Mouse (Mus musculus) embryonic facial prominence, embryonic 13.5 days (tissue): ENCODE data around the gene Pkn2. TPM values are rescaled to one million over a fixed set of nuclear protein-coding genes. Genes with fewer than 3 reads are reported as not detected.
A peak's percentile ranks its signal among the peaks of the same experiment; 100 is the strongest.

Experiments
- ATAC-seq: fragments of 200-750 bp; cut with Nextera tagmentation; 2 replicates; pipeline ENCODE4 v1.8.0; 2017; ENCODE audit warnings: low read depth; ENCODE audit not compliant: insufficient number of reproducible peaks, insufficient read depth, low FRiP score, low TSS enrichment
- H3K27ac ChIP-seq: fragments of 300-500 bp; sonication (generic); 2 replicates; pipeline ENCODE4 v1.5.1; 2015; ENCODE audit warnings: moderate library complexity, mild to moderate bottlenecking, inconsistent platforms
- H3K27me3 ChIP-seq: fragments of 300-500 bp; sonication (generic); 2 replicates; pipeline ENCODE4 v1.6.1; 2015; ENCODE audit warnings: mild to moderate bottlenecking, inconsistent platforms
- H3K36me3 ChIP-seq: fragments of 300-500 bp; sonication (generic); 2 replicates; pipeline ENCODE4 v1.6.1; 2015; ENCODE audit warnings: mild to moderate bottlenecking, inconsistent platforms
- H3K4me1 ChIP-seq: fragments of 300-500 bp; sonication (generic); 2 replicates; pipeline ENCODE4 v1.6.1; 2015; ENCODE audit warnings: inconsistent platforms
- H3K4me2 ChIP-seq: fragments of 300-500 bp; sonication (generic); 2 replicates; pipeline ENCODE4 v1.6.1; 2015; ENCODE audit warnings: moderate library complexity, mild to moderate bottlenecking, inconsistent platforms
- H3K4me3 ChIP-seq: fragments of 300-500 bp; sonication (generic); 2 replicates; pipeline ENCODE4 v1.5.1; 2015; ENCODE audit warnings: mild to moderate bottlenecking, inconsistent platforms
- H3K9ac ChIP-seq: fragments of 300-500 bp; sonication (generic); 2 replicates; pipeline ENCODE4 v1.6.1; 2015; ENCODE audit warnings: mild to moderate bottlenecking, inconsistent platforms
- H3K9me3 ChIP-seq: fragments of 300-500 bp; sonication (generic); 2 replicates; pipeline ENCODE4 v1.6.1; 2016; ENCODE audit warnings: inconsistent platforms
- WGBS: fragments of 180-500 bp; shearing (Covaris S2); methylation state at CpG from one replicate; pipeline ENCODE4 v1.1.7; 2015; ENCODE audit warnings: mixed read lengths; 5-methylcytosine and 5-hydroxymethylcytosine counted together
- polyA plus RNA-seq: library from polyadenylated mRNA; unstranded; fragments of >200 nt; fragmentation: Nextera tagmentation; extraction: Ambion mirVana; gene quantifications from 2 replicates; pipeline ENCODE4 v1.2.1, GENCODE M21; 2015

The Pkn2 gene
- polyA plus RNA-seq: 50.6 and 54.4 TPM in 2 replicates

DNA sequence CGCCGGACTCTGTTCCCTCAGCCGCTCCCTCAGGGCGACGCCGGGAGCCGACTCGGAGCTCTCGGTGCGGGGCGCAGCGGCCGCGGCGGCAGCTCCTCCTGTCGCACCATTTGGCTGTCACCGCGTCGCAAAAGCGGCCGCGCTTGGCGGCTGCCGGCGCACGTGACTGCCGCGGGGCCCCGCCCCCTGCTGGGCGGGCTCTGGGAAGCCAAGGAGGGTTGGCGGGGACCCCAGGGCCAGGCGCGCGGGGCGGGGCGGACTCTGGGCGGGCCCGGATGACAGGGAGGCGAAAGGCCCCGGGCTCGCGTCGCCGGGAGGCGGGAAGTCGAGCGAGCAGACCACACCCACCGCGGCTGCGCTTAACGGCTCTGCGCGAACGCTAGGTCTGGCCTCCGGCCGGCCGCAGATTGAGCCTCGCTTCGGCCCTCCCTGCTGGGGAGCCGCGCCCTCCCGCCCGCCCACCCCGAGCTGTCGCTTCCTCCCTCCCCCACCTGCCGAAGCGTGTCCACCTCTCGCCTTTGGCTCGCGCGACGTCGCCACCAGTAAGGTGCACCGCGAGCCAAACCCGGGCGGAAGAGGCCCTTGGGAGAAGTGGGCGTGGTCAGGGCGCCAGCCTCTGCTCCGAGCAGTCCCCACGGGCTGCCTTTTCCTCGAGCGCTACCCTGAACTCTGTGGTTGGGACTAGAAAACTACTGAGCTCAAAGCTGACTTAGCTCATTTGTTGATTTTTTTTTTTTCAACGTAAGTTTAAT lies at the start of gene Pkn2:
Gene Pkn2, minus strand, starts transcription at position 133 of the 752 bp plus-strand sequence.
- under 1% methylated on average over 54 of the region's 84 CpGs for WGBS
- H3K9me3 ChIP-seq: no peaks in the 10 kb centered on the region
- ATAC-seq: peak; percentile 99
- H3K27ac ChIP-seq: peak within 1 kb of the TSS; percentile 93
- H3K36me3 ChIP-seq: no peaks in the 10 kb centered on the region
- H3K4me2 ChIP-seq: peak within 1 kb of the TSS; percentile 69
- H3K27me3 ChIP-seq: no peaks in the 10 kb centered on the region
- H3K4me3 ChIP-seq: peak within 1 kb of the TSS; percentile 90
- H3K4me1 ChIP-seq: peaks cover 3% of the 10 kb centered on the region; the same call in 1 of the 2 replicates
- H3K9ac ChIP-seq: peak within 1 kb of the TSS; percentile 95

DNA sequence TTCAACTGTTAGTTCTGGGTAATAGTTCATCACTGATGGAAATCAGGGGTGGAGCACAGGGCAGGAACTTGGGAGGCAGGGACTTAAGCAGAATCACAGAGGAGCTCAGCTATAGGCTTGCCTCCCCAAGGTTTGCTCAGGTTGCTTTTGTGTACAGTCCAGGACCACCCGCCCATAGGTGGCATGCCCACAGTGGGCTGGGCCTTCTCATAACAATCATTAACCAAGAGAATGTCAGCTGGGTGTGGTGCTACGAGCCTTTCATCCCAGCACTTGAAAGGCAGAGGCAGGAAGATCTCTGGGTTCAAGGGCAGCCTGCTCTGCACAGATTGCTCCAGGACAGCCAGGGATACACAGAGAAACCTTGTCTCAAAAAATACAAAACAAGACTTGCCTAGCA lies 48.1 kb upstream of the Pkn2 start:
- Histone ChIP-seq H3K27me3 (no peaks in the 10 kb centered on the region), H3K4me2 (no peak overlapping the region), H3K9ac (no peak overlapping the region), H3K27ac (no peak overlapping the region), H3K9me3 (no peaks in the 10 kb centered on the region), H3K4me3 (no peak overlapping the region), H3K4me1 (no peaks in the 10 kb centered on the region), H3K36me3 (no peaks in the 10 kb centered on the region)
- no peak for ATAC-seq
- 79% methylated on average over 2 of the region's 2 CpGs for WGBS

DNA sequence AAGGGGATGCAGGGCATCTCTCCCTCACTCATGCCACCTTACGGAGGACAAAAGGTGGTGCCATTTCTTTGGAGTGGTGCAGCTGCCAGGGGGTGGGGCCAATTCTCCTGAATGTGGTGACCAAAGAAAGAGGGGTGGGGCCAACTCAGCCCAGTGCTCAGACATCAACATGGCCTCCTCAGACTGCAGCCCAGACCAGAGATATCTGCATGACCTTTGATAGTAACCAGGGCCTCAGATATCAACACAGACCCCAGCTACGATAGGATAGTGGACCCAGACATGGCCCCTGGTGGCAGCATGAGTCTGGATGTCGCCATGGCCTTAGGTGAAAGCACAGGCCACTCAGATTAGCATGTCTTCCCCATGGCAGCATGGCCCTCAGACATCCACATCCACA lies 45.5 kb upstream of the Pkn2 start:
- H3K9ac ChIP-seq: no peak overlapping the region
- no peaks in the 10 kb centered on the region for H3K4me1 ChIP-seq
- H3K9me3 ChIP-seq: no peaks in the 10 kb centered on the region
- H3K4me2 ChIP-seq: no peak overlapping the region
- no peaks in the 10 kb centered on the region for H3K36me3 ChIP-seq
- H3K27ac ChIP-seq: no peak overlapping the region
- H3K27me3 ChIP-seq: no peaks in the 10 kb centered on the region
- ATAC-seq: no peak
- H3K4me3 ChIP-seq: no peak overlapping the region
- 85% methylated on average over 3 of the region's 3 CpGs for WGBS

DNA sequence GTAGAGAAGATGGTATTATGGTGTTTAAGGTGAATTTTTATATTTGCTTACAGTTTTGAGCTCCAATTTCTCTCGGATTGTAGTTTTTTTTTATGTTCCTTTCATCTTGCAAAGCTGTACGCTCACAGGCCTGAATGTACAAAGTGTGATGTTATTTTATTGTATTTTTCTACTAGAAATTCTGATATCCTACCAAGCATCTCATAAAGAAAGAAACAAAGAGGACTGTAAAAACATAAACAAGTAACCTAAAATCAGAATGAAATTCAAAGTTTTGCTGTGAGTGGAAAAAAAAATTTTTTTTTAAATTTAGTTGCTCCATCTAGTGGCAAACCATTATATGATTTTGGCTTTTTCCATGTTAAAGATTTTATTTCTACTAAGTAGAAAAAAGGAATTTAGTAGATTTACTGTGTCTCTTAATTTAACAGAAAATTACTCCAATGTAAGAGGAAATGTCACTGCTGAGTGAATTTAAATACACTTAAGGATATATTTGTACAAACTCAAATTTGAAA lies 43.1 kb upstream of the Pkn2 start:
- no peaks in the 10 kb centered on the region for H3K36me3 ChIP-seq
- H3K4me3 ChIP-seq: no peak overlapping the region
- H3K9ac ChIP-seq: no peak overlapping the region
- H3K9me3 ChIP-seq: no peaks in the 10 kb centered on the region
- no peaks in the 10 kb centered on the region for H3K27me3 ChIP-seq
- no peak overlapping the region for H3K4me2 ChIP-seq
- WGBS: 76% methylated on average over 2 of the region's 2 CpGs
- H3K27ac ChIP-seq: no peak overlapping the region
- ATAC-seq: no peak
- H3K4me1 ChIP-seq: no peaks in the 10 kb centered on the region

DNA sequence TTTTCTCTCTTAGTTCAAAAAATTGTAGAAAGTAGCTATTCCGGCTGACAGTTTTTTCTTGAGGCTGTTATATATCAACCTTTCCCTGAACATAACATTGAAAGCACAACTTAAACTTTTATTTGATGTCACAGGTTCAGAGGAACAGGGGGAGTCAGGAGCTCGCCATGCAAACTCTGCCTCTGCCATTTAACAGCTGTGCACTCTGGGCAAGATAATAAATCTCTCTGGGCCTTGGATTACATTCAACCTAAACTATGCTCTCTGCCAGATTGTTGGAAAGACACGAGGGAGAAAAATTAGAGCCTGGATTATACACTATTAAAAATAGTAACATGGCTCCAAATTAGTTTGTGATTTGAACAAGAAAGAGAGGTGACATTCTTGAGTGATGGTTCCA lies 37.3 kb upstream of the Pkn2 start:
- H3K4me2 ChIP-seq: no peak overlapping the region
- WGBS: 68% methylated on average over 3 of the region's 3 CpGs
- no peak overlapping the region for H3K9ac ChIP-seq
- H3K27me3 ChIP-seq: no peaks in the 10 kb centered on the region
- H3K4me3 ChIP-seq: no peak overlapping the region
- ATAC-seq: no peak
- H3K27ac ChIP-seq: no peak overlapping the region
- no peaks in the 10 kb centered on the region for H3K36me3 ChIP-seq
- no peaks in the 10 kb centered on the region for H3K9me3 ChIP-seq
- no peaks in the 10 kb centered on the region for H3K4me1 ChIP-seq

DNA sequence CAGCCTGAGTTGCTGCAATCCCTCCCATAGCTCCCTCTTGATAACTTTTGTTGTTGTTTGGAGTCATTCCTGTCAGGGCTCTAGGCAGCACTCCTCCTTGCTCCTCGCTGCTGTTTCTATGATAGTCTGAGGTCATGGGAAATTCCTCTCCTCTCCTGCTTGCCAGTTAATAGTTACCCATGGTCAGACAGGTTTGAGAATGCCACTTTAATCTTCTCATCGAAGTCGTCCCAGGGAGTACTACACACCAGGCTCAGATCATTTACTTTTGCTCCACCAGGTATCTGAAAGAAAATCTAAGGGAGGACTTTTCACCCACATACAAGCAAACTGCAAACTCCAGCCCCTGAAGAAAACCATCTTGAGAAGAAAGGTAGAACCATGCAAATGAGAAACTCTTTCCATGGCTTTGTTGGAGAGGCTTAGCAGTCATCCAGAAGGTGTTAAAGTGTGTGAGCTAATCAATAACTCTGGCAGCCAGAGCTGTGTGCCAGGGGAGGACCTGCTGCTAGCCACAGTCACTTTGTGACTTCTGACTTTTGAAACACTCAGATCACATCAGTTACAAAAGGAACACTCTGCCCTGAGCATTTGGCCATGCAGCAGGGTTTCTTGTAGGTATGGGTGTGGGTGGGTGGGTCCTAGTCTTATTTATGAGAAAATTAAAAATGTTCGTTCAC lies 36.1 kb upstream of the Pkn2 start:
- H3K4me2 ChIP-seq: no peak overlapping the region
- H3K9ac ChIP-seq: no peak overlapping the region
- no peaks in the 10 kb centered on the region for H3K27me3 ChIP-seq
- H3K9me3 ChIP-seq: no peaks in the 10 kb centered on the region
- no peaks in the 10 kb centered on the region for H3K36me3 ChIP-seq
- H3K4me1 ChIP-seq: no peaks in the 10 kb centered on the region
- ATAC-seq: no peak
- H3K27ac ChIP-seq: no peak overlapping the region
- H3K4me3 ChIP-seq: no peak overlapping the region
- WGBS: 74% methylated on average over 4 of the region's 4 CpGs

DNA sequence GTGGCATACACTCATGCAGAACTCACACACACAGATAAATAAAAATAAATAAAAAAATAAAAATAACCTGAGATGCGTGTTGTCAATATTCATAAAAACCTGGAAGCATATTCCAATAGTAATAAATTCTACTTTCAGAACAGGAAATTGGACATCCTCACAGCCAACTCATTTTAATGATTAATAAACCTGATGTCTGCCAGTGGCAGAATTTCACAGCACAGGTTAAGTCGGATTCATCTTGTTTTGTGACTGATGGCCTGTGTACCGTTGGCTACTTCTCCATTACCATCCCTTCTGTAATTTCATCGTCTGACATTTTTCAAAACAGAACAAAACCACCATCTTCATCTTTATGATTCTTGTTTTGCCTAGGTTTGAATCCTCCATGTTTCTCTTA lies 35.4 kb upstream of the Pkn2 start:
- Histone ChIP-seq H3K27ac (no peak overlapping the region), H3K36me3 (no peaks in the 10 kb centered on the region), H3K9ac (no peak overlapping the region), H3K4me1 (no peaks in the 10 kb centered on the region), H3K27me3 (no peaks in the 10 kb centered on the region), H3K4me2 (no peak overlapping the region), H3K9me3 (no peaks in the 10 kb centered on the region), H3K4me3 (no peak overlapping the region)
- WGBS: 89% methylated on average over 4 of the region's 4 CpGs
- ATAC-seq: no peak

DNA sequence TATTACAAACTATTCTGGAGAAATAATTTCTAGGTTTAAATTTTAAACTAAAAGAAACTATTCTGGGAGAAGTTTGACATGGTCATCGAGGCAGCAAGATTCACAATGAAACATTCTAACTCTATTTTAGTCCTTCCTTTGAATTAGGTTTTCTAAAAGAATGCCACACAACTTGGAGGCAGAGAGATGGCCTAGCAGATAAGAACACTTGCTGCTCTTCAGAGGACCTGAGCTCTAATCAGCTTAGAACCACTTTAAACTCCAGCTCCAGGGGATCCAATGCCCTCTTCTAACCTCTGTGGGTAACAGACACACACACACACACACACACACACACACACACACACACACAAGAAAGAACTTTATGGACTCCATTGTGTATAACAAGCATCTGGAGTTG lies 31.5 kb upstream of the Pkn2 start:
- H3K4me1 ChIP-seq: no peaks in the 10 kb centered on the region
- no peaks in the 10 kb centered on the region for H3K9me3 ChIP-seq
- H3K4me2 ChIP-seq: no peak overlapping the region
- H3K27ac ChIP-seq: no peak overlapping the region
- no peak overlapping the region for H3K4me3 ChIP-seq
- H3K9ac ChIP-seq: no peak overlapping the region
- no peaks in the 10 kb centered on the region for H3K36me3 ChIP-seq
- 67% methylated on average over 1 of the region's 1 CpGs for WGBS
- ATAC-seq: no peak
- no peaks in the 10 kb centered on the region for H3K27me3 ChIP-seq

DNA sequence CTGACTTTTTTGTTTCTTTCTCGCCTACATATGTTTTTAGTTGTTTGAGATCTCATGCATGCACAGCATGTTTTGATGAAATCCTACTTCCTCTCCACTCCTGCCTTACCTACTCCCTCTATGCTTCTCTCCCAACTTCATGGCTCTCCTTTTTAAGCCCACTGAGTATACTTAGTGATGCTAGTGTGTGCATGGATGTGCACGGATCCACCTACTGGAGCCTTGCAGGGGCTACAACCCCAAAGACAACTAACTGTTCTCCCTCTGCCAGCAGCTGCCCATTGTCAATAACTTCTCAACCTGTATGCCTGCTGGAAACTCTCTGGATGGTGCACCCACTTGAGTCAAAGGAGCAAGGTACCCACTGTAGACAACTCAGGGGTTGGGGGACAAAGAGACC lies 17.9 kb upstream of the Pkn2 start:
- H3K4me2 ChIP-seq: no peak overlapping the region
- no peak overlapping the region for H3K9ac ChIP-seq
- no peaks in the 10 kb centered on the region for H3K9me3 ChIP-seq
- H3K27me3 ChIP-seq: no peaks in the 10 kb centered on the region
- H3K36me3 ChIP-seq: no peaks in the 10 kb centered on the region
- no peak overlapping the region for H3K27ac ChIP-seq
- WGBS: 79% methylated on average over 2 of the region's 2 CpGs
- no peak for ATAC-seq
- H3K4me3 ChIP-seq: no peak overlapping the region
- no peaks in the 10 kb centered on the region for H3K4me1 ChIP-seq

DNA sequence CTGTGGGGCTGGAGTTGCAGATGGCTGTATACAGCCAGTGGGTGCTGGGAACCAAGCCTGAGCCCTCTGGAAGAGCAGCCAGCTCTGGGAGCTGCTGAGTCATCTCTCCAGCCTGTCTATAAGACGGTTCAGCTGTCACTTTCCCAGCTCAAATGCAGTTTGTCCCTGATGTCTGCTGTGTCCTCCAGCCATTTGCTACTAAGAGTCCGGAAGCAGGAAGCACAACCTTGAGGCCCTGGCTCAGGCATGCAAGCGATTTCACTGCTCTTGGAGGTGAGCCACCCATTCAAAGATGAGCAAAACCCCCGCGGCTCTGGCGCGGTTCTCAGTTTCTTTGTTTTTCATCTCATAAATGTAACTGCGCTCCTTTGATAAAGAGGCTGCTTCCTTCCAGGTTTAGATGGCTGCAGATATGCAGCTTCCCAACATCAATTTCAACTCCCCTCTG lies 17.2 kb upstream of the Pkn2 start:
- WGBS: 78% methylated on average over 8 of the region's 8 CpGs
- no peak overlapping the region for H3K27ac ChIP-seq
- no peaks in the 10 kb centered on the region for H3K36me3 ChIP-seq
- H3K4me2 ChIP-seq: no peak overlapping the region
- no peak overlapping the region for H3K9ac ChIP-seq
- H3K9me3 ChIP-seq: no peaks in the 10 kb centered on the region
- no peak for ATAC-seq
- no peaks in the 10 kb centered on the region for H3K4me1 ChIP-seq
- no peaks in the 10 kb centered on the region for H3K27me3 ChIP-seq
- no peak overlapping the region for H3K4me3 ChIP-seq

DNA sequence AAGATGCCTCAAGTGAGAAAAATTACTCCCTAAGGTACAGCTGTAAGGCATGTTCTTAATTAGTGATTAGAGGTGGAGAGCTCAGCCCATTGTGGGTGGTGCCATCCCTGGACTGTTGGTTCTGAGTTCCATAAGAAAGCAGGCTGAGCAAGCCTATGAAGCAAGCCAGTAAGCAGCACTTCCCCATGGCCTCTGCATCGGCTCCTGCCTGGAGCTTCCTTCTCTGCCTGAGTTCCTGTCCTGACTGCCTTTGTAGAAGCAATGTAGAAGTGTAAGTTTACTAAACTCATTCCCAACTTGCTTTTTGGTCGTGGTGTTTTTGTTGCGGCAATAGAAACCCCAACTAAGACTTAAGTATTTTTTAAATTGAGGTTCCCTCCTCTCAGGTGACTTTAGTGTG lies 8.6 kb upstream of the Pkn2 start:
- whole genome bisulfite sequencing: 88% methylated on average over 3 of the region's 3 CpGs
- Histone ChIP-seq H3K9me3 (no peaks in the 10 kb centered on the region), H3K4me2 (no peak overlapping the region), H3K4me3 (no peak overlapping the region), H3K27me3 (no peaks in the 10 kb centered on the region), H3K27ac (no peak overlapping the region), H3K36me3 (no peaks in the 10 kb centered on the region), H3K9ac (no peak overlapping the region), H3K4me1 (no peaks in the 10 kb centered on the region)
- no peak for ATAC-seq

DNA sequence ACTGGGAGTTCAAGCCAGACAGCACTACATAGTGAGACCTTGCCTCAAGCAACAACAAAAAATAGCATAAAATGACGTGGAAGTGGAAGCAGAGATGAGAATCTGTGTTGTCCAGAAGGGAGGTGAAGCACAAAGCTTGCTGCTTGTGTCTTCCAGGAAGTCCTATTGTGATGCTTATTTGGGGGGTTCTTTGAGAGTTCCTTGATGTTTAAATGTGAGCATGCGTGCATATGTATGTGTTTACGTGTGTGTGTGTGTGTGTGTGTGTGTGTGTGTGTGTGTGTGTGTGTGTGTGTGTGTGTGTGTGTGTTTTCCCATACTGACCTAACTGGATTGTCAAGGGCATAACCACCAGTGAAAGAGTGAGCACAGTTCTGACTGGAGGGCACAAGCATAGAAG lies 5.2 kb upstream of the Pkn2 start:
- Histone ChIP-seq H3K4me3 (no peak overlapping the region), H3K27ac (no peak overlapping the region), H3K27me3 (no peaks in the 10 kb centered on the region), H3K9ac (no peak overlapping the region), H3K36me3 (no peaks in the 10 kb centered on the region), H3K9me3 (no peaks in the 10 kb centered on the region), H3K4me2 (no peak overlapping the region), H3K4me1 (peaks cover 3% of the 10 kb centered on the region; the same call in 1 of the 2 replicates)
- no peak for ATAC-seq
- WGBS: 66% methylated on average over 3 of the region's 3 CpGs
